Mouse (Mus musculus) limb, embryonic 11.5 days (tissue): ENCODE measurements around the gene Dpp10. TPM values are rescaled to one million over a fixed set of nuclear protein-coding genes. Genes with fewer than 3 reads are reported as not detected.

ENCODE experiments used
- ATAC-seq: fragments of 200-750 bp; cut with Nextera tagmentation; 2 replicates; pipeline ENCODE4 v1.8.0; 2017; ENCODE audit warnings: low read depth; ENCODE audit not compliant: insufficient number of reproducible peaks, low FRiP score, low TSS enrichment
- DNase-seq: peaks from one replicate; pipeline ENCODE4 v3.0.0-alpha.2; 2015; ENCODE audit warnings: low spot score
- H3K27ac ChIP-seq: fragments of 300-500 bp; sonication (generic); replicated peaks from 2 replicates; pipeline ENCODE4 v1.5.1; 2014; ENCODE audit warnings: low read depth, mild to moderate bottlenecking, low read length
- H3K27me3 ChIP-seq: fragments of 300-500 bp; sonication (generic); 2 replicates; pipeline ENCODE4 v1.6.1; 2014; ENCODE audit warnings: mild to moderate bottlenecking, low read length, mixed read lengths; ENCODE audit not compliant: control insufficient read depth, insufficient read depth
- H3K36me3 ChIP-seq: fragments of 300-500 bp; sonication (generic); 2 replicates; pipeline ENCODE4 v1.6.1; 2014; ENCODE audit warnings: mild to moderate bottlenecking, low read length, moderate library complexity, mixed read lengths; ENCODE audit not compliant: control insufficient read depth, insufficient read depth
- H3K4me1 ChIP-seq: fragments of 300-500 bp; sonication (generic); 2 replicates; pipeline ENCODE4 v1.6.1; 2014; ENCODE audit warnings: low read length, mixed read lengths; ENCODE audit not compliant: control insufficient read depth, insufficient read depth
- H3K4me2 ChIP-seq: fragments of 300-500 bp; sonication (generic); 2 replicates; pipeline ENCODE4 v1.6.1; 2014; ENCODE audit warnings: low read depth, mild to moderate bottlenecking, moderate library complexity; ENCODE audit not compliant: severe bottlenecking
- H3K4me3 ChIP-seq: fragments of 300-500 bp; sonication (generic); 2 replicates; pipeline ENCODE4 v1.5.1; 2014; ENCODE audit warnings: low read depth, low read length
- H3K9ac ChIP-seq: fragments of 300-500 bp; sonication (generic); 2 replicates; pipeline ENCODE4 v1.6.1; 2014; ENCODE audit warnings: mild to moderate bottlenecking, low read length
- H3K9me3 ChIP-seq: fragments of 300-500 bp; sonication (generic); 2 replicates; pipeline ENCODE4 v1.6.1; 2016; ENCODE audit warnings: low read length; ENCODE audit not compliant: control insufficient read depth
- WGBS: fragments of 180-500 bp; shearing (Covaris S2); extraction: QIAGEN DNeasy Blood & Tissue Kit; methylation state at CpG from one replicate; pipeline ENCODE4 v1.1.7; 2014; 5-methylcytosine and 5-hydroxymethylcytosine counted together
- polyA plus RNA-seq: library from polyadenylated mRNA; unstranded; fragments of >200 nt; fragmentation: Nextera tagmentation; extraction: Ambion mirVana; gene quantifications from 2 replicates; pipeline ENCODE4 v1.2.1, GENCODE M21; 2014

Dpp10 gene
- 0.03 and 0.11 TPM in 2 replicates for polyA plus RNA-seq

- H3K27ac ChIP-seq, result no peak within 1 kb of the TSS
- no peak; the same call in 1 of the 2 replicates for ATAC-seq
- H3K9ac ChIP-seq, result 0 out of 2 replicates have a peak within 1 kb of the TSS, but pooled peaks have one; percentile 12
- H3K4me3 ChIP-seq, result peak within 1 kb of the TSS; percentile 37
- no peaks in the 10 kb centered on the region for H3K36me3 ChIP-seq
- no peaks in the 10 kb centered on the region for H3K4me1 ChIP-seq
- 2% methylated on average over 33 of the region's 38 CpGs for WGBS
- peak; percentile 44 for DNase-seq
- no peaks in the 10 kb centered on the region for H3K9me3 ChIP-seq
- peak within 1 kb of the TSS; percentile 86 for H3K4me2 ChIP-seq
- peaks cover 36% of the 10 kb centered on the region for H3K27me3 ChIP-seq
These were observed at the start of gene Dpp10 for GRCm38 (mm10) chr1:124044925-124045640. Gene Dpp10 (minus strand): TSS chr1:124045559.

- no peaks in the 10 kb centered on the region for H3K9me3 ChIP-seq
- H3K4me3 ChIP-seq, result no peak overlapping the region
- no peak overlapping the region for H3K9ac ChIP-seq
- WGBS, result 80% methylated on average over 1 of the region's 1 CpGs
- DNase-seq (no peak), ATAC-seq (no peak)
- no peak overlapping the region for H3K4me2 ChIP-seq
- H3K27ac ChIP-seq, result no peak overlapping the region
- H3K4me1 ChIP-seq, result no peaks in the 10 kb centered on the region
- H3K36me3 ChIP-seq, result no peaks in the 10 kb centered on the region
- peaks cover 33% of the 10 kb centered on the region for H3K27me3 ChIP-seq
These were observed 3.2 kb upstream of the Dpp10 start for GRCm38 (mm10) chr1:124048544-124048943.

GRCm38 (mm10) chr1:124045761-124046300 is 472 bp upstream of the Dpp10 start:
- peak; percentile 54 for DNase-seq
- no peak overlapping the region for H3K27ac ChIP-seq
- H3K4me2 ChIP-seq, result peak overlapping the region; percentile 86
- peak; percentile 72 for ATAC-seq
- H3K36me3 ChIP-seq, result no peaks in the 10 kb centered on the region
- peaks cover 36% of the 10 kb centered on the region for H3K27me3 ChIP-seq
- peak overlapping the region; percentile 37 for H3K4me3 ChIP-seq
- 0 out of 2 replicates have a peak overlapping the region, but pooled peaks have one; percentile 12 for H3K9ac ChIP-seq
- H3K4me1 ChIP-seq, result no peaks in the 10 kb centered on the region
- H3K9me3 ChIP-seq, result no peaks in the 10 kb centered on the region
- 2% methylated on average over 33 of the region's 44 CpGs for WGBS

GRCm38 (mm10) chr1:124044161-124044560 is 1.2 kb downstream of the Dpp10 start:
- Histone ChIP-seq H3K4me3 (no peak overlapping the region), H3K9me3 (no peaks in the 10 kb centered on the region), H3K4me2 (no peak overlapping the region), H3K27ac (no peak overlapping the region), H3K9ac (no peak overlapping the region), H3K36me3 (no peaks in the 10 kb centered on the region), H3K27me3 (peaks cover 36% of the 10 kb centered on the region), H3K4me1 (no peaks in the 10 kb centered on the region)
- 18% methylated on average over 12 of the region's 12 CpGs for WGBS
- no peak for ATAC-seq
- peak; percentile 22 for DNase-seq

- H3K4me3 ChIP-seq, result no peak overlapping the region
- H3K4me2 ChIP-seq, result no peak overlapping the region
- 68% methylated on average over 6 of the region's 6 CpGs for WGBS
- H3K9me3 ChIP-seq, result no peaks in the 10 kb centered on the region
- H3K27ac ChIP-seq, result no peak overlapping the region
- H3K27me3 ChIP-seq, result peaks cover 36% of the 10 kb centered on the region
- ATAC-seq, result no peak
- no peak overlapping the region for H3K9ac ChIP-seq
- DNase-seq, result no peak
- no peaks in the 10 kb centered on the region for H3K4me1 ChIP-seq
- no peaks in the 10 kb centered on the region for H3K36me3 ChIP-seq
These were observed 1.9 kb downstream of the Dpp10 start for GRCm38 (mm10) chr1:124043421-124043820.

- no peaks in the 10 kb centered on the region for H3K36me3 ChIP-seq
- H3K9ac ChIP-seq, result no peak overlapping the region
- no peak for ATAC-seq
- H3K4me2 ChIP-seq, result no peak overlapping the region
- H3K27me3 ChIP-seq, result peaks cover 30% of the 10 kb centered on the region
- H3K27ac ChIP-seq, result no peak overlapping the region
- H3K4me1 ChIP-seq, result no peaks in the 10 kb centered on the region
- WGBS, result 3% methylated on average over 3 of the region's 3 CpGs
- H3K4me3 ChIP-seq, result no peak overlapping the region
- H3K9me3 ChIP-seq, result no peaks in the 10 kb centered on the region
- DNase-seq, result peak; percentile 25
These were observed 3.8 kb downstream of the Dpp10 start for GRCm38 (mm10) chr1:124041559-124041958.

- no peak overlapping the region for H3K9ac ChIP-seq
- H3K4me3 ChIP-seq, result no peak overlapping the region
- H3K27ac ChIP-seq, result no peak overlapping the region
- H3K9me3 ChIP-seq, result no peaks in the 10 kb centered on the region; the same call in 1 of the 2 replicates
- no peaks in the 10 kb centered on the region for H3K36me3 ChIP-seq
- no peaks in the 10 kb centered on the region for H3K4me1 ChIP-seq
- H3K27me3 ChIP-seq, result no peaks in the 10 kb centered on the region
- no peak overlapping the region for H3K4me2 ChIP-seq
- ATAC-seq (no peak), DNase-seq (no peak)
- WGBS, result 67% methylated on average over 4 of the region's 4 CpGs
These were observed 9.9 kb downstream of the Dpp10 start for GRCm38 (mm10) chr1:124035306-124035990.

GRCm38 (mm10) chr1:124032677-124033076 is 12.7 kb downstream of the Dpp10 start:
- 72% methylated on average over 6 of the region's 6 CpGs for WGBS
- Histone ChIP-seq H3K4me3 (no peak overlapping the region), H3K36me3 (no peaks in the 10 kb centered on the region), H3K4me1 (no peaks in the 10 kb centered on the region), H3K9ac (no peak overlapping the region), H3K27ac (no peak overlapping the region), H3K9me3 (no peaks in the 10 kb centered on the region; the same call in 1 of the 2 replicates), H3K4me2 (no peak overlapping the region), H3K27me3 (no peaks in the 10 kb centered on the region)
- DNase-seq (no peak), ATAC-seq (no peak)
